Mouse (Mus musculus) stomach, embryonic 16.5 days (tissue): ENCODE results near the gene Lrp5. TPM values are rescaled to one million over a fixed set of nuclear protein-coding genes. Genes with fewer than 3 reads are reported as not detected.
A peak's percentile ranks its signal among the peaks of the same experiment; 100 is the strongest.
"Not testable (repeated sequence)": the region's sequence is repeated elsewhere in the genome, so short reads cannot be mapped to it uniquely, and the experiment has no call there.

Experiments
- ATAC-seq: fragments of 200-750 bp; cut with Nextera tagmentation; 2 replicates; pipeline ENCODE4 v1.8.0; 2017; ENCODE audit warnings: moderate number of reproducible peaks, moderate TSS enrichment; ENCODE audit not compliant: insufficient read depth, low FRiP score
- H3K27ac ChIP-seq: fragments of 300-500 bp; sonication (generic); 2 replicates; pipeline ENCODE4 v1.5.1; 2014; ENCODE audit warnings: low read length
- H3K27me3 ChIP-seq: fragments of 300-500 bp; sonication (generic); 2 replicates; pipeline ENCODE4 v1.6.1; 2014; ENCODE audit warnings: low read length, control low read depth, mixed read lengths; ENCODE audit not compliant: control insufficient read depth, insufficient read depth
- H3K36me3 ChIP-seq: fragments of 300-500 bp; sonication (generic); 2 replicates; pipeline ENCODE4 v1.6.1; 2014; ENCODE audit warnings: low read length; ENCODE audit not compliant: control insufficient read depth, insufficient read depth
- H3K4me1 ChIP-seq: fragments of 300-500 bp; sonication (generic); 2 replicates; pipeline ENCODE4 v1.6.1; 2014; ENCODE audit warnings: low read length, control low read depth, mixed read lengths; ENCODE audit not compliant: control insufficient read depth, insufficient read depth
- H3K4me2 ChIP-seq: fragments of 300-500 bp; sonication (generic); 2 replicates; pipeline ENCODE4 v1.6.1; 2014; ENCODE audit warnings: low read depth, low read length, mixed read lengths
- H3K4me3 ChIP-seq: fragments of 300-500 bp; sonication (generic); replicated peaks from 2 replicates; pipeline ENCODE4 v1.5.1; 2014; ENCODE audit warnings: mild to moderate bottlenecking, low read length
- H3K9ac ChIP-seq: fragments of 300-500 bp; sonication (generic); 2 replicates; pipeline ENCODE4 v1.6.1; 2014; ENCODE audit warnings: low read length
- H3K9me3 ChIP-seq: fragments of 300-500 bp; sonication (generic); replicated peaks from 2 replicates; pipeline ENCODE4 v1.6.1; 2016; ENCODE audit warnings: low read length, control low read depth; ENCODE audit not compliant: control insufficient read depth
- WGBS: fragments of 180-500 bp; shearing (Covaris S2); extraction: QIAGEN DNeasy Blood & Tissue Kit; methylation state at CpG from one replicate; pipeline ENCODE4 v1.1.7; 2014; 5-methylcytosine and 5-hydroxymethylcytosine counted together
- polyA plus RNA-seq: library from polyadenylated mRNA; unstranded; fragments of >200 nt; fragmentation: Nextera tagmentation; extraction: Ambion mirVana; gene quantifications from 2 replicates; pipeline ENCODE4 v1.2.1, GENCODE M21; 2015

Gene Lrp5
- polyA plus RNA-seq, 1 experiment from 2014 or later = 5.5 TPM

DNA sequence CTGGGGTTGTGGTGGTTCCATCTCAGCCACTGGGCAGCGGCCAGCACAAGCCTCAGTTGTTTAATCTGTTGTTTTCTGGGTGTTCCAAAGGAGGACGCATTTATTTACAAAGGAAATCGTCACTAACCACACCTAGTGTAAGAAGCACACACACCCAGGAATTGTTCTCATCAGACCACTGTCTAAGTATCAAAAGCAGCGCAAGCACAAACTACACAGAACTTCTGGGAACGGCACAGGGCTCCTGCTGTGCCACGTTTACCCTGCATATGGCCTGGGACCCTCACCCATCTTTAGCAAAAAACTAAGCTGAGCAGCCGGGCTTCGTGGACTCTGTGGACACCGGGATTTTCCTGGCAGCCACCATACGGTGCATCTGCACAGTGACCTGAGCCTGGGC, 17.8 kb downstream of the Lrp5 start:
- ATAC-seq = no peak
- Histone ChIP-seq H3K36me3 (peaks cover 4% of the 10 kb centered on the region; the same call in 1 of the 2 replicates), H3K4me1 (peaks cover 50% of the 10 kb centered on the region), H3K4me3 (no peak overlapping the region), H3K27ac (peak overlapping the region; percentile 76), H3K9ac (no peak overlapping the region), H3K27me3 (no peaks in the 10 kb centered on the region), H3K9me3 (peaks cover 5% of the 10 kb centered on the region; the same call in 1 of the 2 replicates), H3K4me2 (no peak overlapping the region)
- WGBS = 64% methylated on average over 10 of the region's 10 CpGs

DNA sequence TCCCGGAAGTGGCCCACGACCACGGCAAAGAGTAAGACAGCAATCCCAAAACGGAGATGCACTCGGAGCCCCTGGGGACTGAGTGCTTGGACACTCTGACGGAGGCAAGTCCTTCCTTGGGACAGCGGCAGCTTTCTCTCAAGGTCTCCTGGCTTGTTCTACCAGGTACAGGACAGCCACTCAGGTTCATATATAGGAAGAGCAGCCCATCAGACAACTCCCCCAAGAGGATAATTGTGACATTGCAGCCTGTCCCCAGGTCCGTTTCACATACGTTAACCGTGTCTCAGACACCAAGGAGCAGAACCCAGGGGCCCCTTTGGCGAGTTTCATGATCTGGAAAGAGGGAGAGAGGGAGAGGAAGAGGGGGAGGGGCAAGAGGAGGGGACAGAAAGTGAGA, 18.4 kb downstream of the Lrp5 start:
- Histone ChIP-seq H3K4me2 (no peak overlapping the region), H3K27me3 (no peaks in the 10 kb centered on the region), H3K27ac (peak overlapping the region; percentile 51; the same call in 1 of the 2 replicates), H3K9ac (no peak overlapping the region), H3K9me3 (peaks cover under 1% of the 10 kb centered on the region; the same call in 1 of the 2 replicates), H3K4me3 (no peak overlapping the region), H3K4me1 (peaks cover 50% of the 10 kb centered on the region), H3K36me3 (0 out of 2 replicates have a peak, but pooled peaks cover 4% of the 10 kb centered on the region)
- 70% methylated on average over 11 of the region's 11 CpGs for WGBS
- ATAC-seq = no peak

DNA sequence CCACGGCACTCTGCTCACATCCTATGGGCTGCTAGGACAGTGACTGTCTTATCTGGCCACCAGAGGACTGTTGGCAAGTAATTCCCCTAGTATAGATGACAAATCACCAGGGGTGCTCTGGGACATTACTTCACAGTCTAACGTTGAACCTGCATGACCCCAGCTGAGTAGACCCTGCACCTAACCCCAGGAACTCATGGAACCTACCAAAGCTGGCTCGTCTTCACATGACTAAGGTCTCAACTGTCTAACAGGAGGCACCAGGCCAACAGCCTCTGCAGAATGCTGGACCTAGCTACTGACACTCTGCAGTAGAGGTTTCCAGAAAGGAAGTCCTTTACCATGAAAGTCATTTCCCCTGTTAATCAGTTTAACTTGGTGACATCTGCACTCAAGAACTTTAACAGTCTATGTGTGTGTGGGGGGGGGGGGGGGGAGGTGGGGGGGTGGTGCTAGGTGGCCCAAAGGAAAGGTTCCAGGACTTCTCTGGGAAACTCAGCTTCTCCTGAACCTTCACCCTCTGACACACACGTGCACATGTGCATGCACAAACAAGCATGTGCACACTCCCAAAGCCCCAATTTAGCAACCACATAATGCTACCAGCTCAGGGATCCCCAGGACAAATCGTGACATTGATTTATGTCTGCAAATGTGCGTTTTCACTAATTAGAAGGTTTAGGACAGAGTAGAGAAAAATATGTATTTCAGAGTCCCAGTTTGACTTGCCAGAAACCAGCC, 19.0 kb downstream of the Lrp5 start:
- Histone ChIP-seq H3K9me3 (no peaks in the 10 kb centered on the region; the same call in 1 of the 2 replicates), H3K9ac (no peak overlapping the region), H3K27me3 (no peaks in the 10 kb centered on the region), H3K27ac (peak overlapping the region; percentile 51; the same call in 1 of the 2 replicates), H3K4me1 (peaks cover 50% of the 10 kb centered on the region), H3K4me3 (no peak overlapping the region), H3K36me3 (0 out of 2 replicates have a peak, but pooled peaks cover 4% of the 10 kb centered on the region), H3K4me2 (no peak overlapping the region)
- ATAC-seq = no peak
- WGBS = 63% methylated on average over 6 of the region's 6 CpGs

DNA sequence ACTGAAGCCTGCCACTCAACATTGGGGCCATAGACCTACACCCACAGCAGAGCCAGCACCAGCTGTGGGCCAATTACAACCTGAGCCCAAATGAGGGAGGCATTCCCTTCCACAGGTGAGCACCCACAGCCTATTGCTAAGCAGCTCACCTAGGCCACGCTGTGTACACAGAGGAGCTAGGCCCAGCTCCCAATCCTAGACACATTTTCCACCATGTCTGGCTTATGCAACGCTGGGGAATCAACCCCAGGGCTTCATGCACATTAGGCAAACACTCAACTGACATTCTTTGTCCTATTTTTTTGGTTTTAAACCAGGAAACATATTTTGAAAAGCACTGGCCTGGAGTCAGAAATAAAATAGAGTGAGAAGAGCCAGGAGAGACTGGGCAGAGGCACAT, 19.7 kb downstream of the Lrp5 start:
- H3K9ac ChIP-seq = peak overlapping the region; percentile 17; the same call in 1 of the 2 replicates
- WGBS = 70% methylated on average over 2 of the region's 2 CpGs
- H3K9me3 ChIP-seq = no peaks in the 10 kb centered on the region
- ATAC-seq = no peak
- H3K36me3 ChIP-seq = no peaks in the 10 kb centered on the region
- no peak overlapping the region for H3K4me3 ChIP-seq
- no peak overlapping the region for H3K4me2 ChIP-seq
- peaks cover 50% of the 10 kb centered on the region for H3K4me1 ChIP-seq
- H3K27ac ChIP-seq = peak overlapping the region; percentile 54; the same call in 1 of the 2 replicates
- H3K27me3 ChIP-seq = no peaks in the 10 kb centered on the region

DNA sequence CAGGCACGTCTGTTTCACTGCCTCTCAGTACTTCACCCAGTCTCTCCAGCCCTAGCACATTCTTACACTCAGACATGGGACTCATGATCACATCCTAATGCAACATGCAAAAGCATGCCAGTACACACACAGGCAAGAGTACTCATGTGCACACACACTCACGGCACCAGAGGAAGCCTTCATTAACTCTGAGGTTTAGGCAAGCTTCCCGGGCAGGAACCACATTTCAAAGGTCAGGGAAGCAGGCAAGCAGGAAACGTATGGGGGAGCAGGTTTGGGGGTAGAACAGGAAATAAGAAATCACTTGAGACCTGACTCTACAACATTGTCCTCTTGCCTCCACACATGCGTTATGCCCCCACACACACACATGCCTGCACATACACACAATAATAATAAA, 20.9 kb downstream of the Lrp5 start:
- peak overlapping the region; percentile 54; the same call in 1 of the 2 replicates for H3K27ac ChIP-seq
- no peak for ATAC-seq

DNA sequence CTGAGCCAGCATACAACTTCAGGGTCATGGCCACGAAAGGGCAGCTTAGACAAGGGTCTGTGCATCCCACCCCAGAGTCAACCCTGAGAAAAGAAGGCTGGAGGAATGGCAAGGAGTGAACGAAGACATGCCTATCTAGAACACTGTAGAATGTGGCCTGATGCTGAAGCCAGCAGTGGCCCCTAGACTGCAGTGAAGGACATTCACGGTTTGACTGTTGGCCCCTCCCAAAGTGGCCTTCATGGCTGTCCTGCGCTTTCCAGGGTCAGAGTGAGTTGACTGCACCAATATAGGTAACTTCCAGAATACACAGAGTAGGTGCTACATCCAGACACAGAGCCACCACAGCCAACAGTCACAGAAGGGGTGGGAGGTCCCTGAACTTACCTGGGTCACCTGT, 28.4 kb downstream of the Lrp5 start:
- WGBS = 97% methylated on average over 4 of the region's 4 CpGs
- Histone ChIP-seq H3K27me3 (no peaks in the 10 kb centered on the region), H3K9ac (no peak overlapping the region)

More for the DNA sequence above, 20.9 kb downstream of the Lrp5 start:
- H3K9me3 ChIP-seq = no peaks in the 10 kb centered on the region
- H3K4me1 ChIP-seq = peaks cover 49% of the 10 kb centered on the region
- H3K4me2 ChIP-seq = no peak overlapping the region
- H3K27me3 ChIP-seq = no peaks in the 10 kb centered on the region
- no peaks in the 10 kb centered on the region for H3K36me3 ChIP-seq
- no peak overlapping the region for H3K4me3 ChIP-seq
- peak overlapping the region; percentile 2; the same call in 1 of the 2 replicates for H3K9ac ChIP-seq
- 32% methylated on average over 5 of the region's 5 CpGs for WGBS

DNA sequence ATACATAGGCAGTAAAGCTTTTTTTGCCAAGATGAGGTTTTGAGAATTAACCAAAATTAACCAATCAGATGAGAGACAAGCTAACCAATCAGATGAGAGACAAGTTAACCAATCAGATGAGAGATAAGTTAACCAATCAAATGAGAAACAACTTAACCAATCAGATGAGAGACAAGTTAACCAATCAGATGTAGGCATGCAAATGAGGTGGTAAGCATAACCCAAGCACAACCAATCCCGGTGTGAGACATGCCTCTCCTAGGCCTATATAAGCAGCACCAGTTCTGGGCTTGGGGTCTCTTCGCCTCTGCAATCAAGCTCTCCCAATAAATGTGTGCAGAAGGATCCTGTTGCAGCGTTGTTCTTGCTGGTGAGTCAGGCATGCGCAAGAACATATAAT, 29.3 kb downstream of the Lrp5 start:
- H3K9ac ChIP-seq, H3K4me2 ChIP-seq, H3K4me3 ChIP-seq, H3K27ac ChIP-seq, H3K27me3 ChIP-seq, H3K4me1 ChIP-seq, ATAC-seq, H3K9me3 ChIP-seq: not testable (repeated sequence)
- H3K36me3 ChIP-seq = peaks cover 19% of the 10 kb centered on the region
- 95% methylated on average over 4 of the region's 4 CpGs for WGBS

More for the DNA sequence above, 28.4 kb downstream of the Lrp5 start:
- no peak for ATAC-seq
- Histone ChIP-seq H3K4me1 (no peaks in the 10 kb centered on the region), H3K4me2 (no peak overlapping the region), H3K9me3 (no peaks in the 10 kb centered on the region), H3K36me3 (peaks cover 18% of the 10 kb centered on the region), H3K27ac (no peak overlapping the region), H3K4me3 (no peak overlapping the region)

DNA sequence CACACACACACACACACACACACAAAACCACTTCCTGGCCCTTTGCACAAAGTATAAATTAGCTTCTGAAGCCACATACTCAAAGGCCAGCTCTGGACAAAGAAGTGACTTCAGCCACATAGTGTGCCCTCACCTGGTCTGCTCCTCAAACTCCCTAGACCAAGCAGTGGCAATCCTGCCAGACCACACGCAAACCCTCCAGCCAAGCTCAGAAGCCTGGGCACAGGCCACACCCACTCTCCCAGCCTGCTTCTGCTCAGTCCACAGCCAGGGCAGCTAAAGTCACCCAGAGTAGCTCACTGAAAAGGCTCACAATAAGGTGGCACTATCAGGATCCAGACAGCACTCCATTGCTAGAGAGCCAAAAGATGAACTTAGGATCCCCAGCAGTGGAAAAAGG, 30.2 kb downstream of the Lrp5 start:
- no peak for ATAC-seq
- Histone ChIP-seq H3K27ac (no peak overlapping the region), H3K4me1 (no peaks in the 10 kb centered on the region), H3K36me3 (peaks cover 28% of the 10 kb centered on the region), H3K4me2 (no peak overlapping the region), H3K9ac (no peak overlapping the region), H3K9me3 (peaks cover 6% of the 10 kb centered on the region), H3K27me3 (no peaks in the 10 kb centered on the region), H3K4me3 (no peak overlapping the region)
- 55% methylated on average over 1 of the region's 1 CpGs for WGBS

DNA sequence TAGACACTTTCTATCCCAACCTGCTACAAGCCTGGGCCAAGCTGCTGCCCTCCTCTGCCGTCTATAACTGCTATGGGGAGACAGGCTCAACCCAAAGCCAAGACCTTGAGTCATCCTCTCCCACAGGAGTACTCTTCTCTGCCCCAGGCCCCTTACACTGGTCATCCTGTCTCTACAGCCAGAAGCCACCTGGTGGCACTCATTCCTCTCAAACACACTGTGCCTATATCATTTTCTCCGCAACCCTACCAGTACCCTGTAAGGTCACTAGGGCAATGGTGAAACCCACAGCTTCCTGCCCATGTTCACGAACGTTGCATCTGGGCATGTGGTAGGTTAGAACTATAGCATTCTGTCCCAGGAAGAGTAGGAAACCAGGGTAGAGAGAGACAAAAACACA, 31.4 kb downstream of the Lrp5 start:
- Histone ChIP-seq H3K27ac (no peak overlapping the region; the same call in 1 of the 2 replicates), H3K4me1 (no peaks in the 10 kb centered on the region), H3K9ac (no peak overlapping the region), H3K27me3 (no peaks in the 10 kb centered on the region), H3K36me3 (peaks cover 31% of the 10 kb centered on the region), H3K4me3 (no peak overlapping the region), H3K9me3 (peaks cover 6% of the 10 kb centered on the region), H3K4me2 (no peak overlapping the region)
- WGBS = 80% methylated on average over 4 of the region's 4 CpGs
- no peak for ATAC-seq
